Mouse (Mus musculus) stomach, postnatal 0 days (tissue): Measurements from ENCODE around the gene Dazap1. TPM values are rescaled to one million over a fixed set of nuclear protein-coding genes. Genes with fewer than 3 reads are reported as not detected.

Source experiments
- ATAC-seq: fragments of 200-750 bp; cut with Nextera tagmentation; 2 replicates; pipeline ENCODE4 v1.8.0; 2017; ENCODE audit not compliant: low FRiP score, low TSS enrichment
- DNase-seq: peaks from one replicate; pipeline ENCODE4 v3.0.0-alpha.2; 2016; ENCODE audit warnings: low spot score
- H3K27ac ChIP-seq: fragments of 300-500 bp; sonication (generic); replicated peaks from 2 replicates; pipeline ENCODE4 v1.5.1; 2014; ENCODE audit warnings: mild to moderate bottlenecking, control low read depth
- H3K27me3 ChIP-seq: fragments of 300-500 bp; sonication (generic); 2 replicates; pipeline ENCODE4 v1.6.1; 2014; ENCODE audit warnings: low read length; ENCODE audit not compliant: control insufficient read depth, insufficient read depth
- H3K36me3 ChIP-seq: fragments of 300-500 bp; sonication (generic); 2 replicates; pipeline ENCODE4 v1.6.1; 2014; ENCODE audit warnings: low read length, mixed read lengths; ENCODE audit not compliant: control insufficient read depth, insufficient read depth
- H3K4me1 ChIP-seq: fragments of 300-500 bp; sonication (generic); replicated peaks from 2 replicates; pipeline ENCODE4 v1.6.1; 2014; ENCODE audit warnings: antibody characterized with exemption; ENCODE audit not compliant: control insufficient read depth, insufficient read depth
- H3K4me2 ChIP-seq: fragments of 300-500 bp; sonication (generic); replicated peaks from 2 replicates; pipeline ENCODE4 v1.6.1; 2014; ENCODE audit warnings: low read depth, mild to moderate bottlenecking, control low read depth, moderate library complexity
- H3K4me3 ChIP-seq: fragments of 300-500 bp; sonication (generic); 2 replicates; pipeline ENCODE4 v1.5.1; 2014; ENCODE audit warnings: low read depth, low read length, control low read depth
- H3K9ac ChIP-seq: fragments of 300-500 bp; sonication (generic); 2 replicates; pipeline ENCODE4 v1.6.1; 2014; ENCODE audit warnings: mild to moderate bottlenecking, low read length, control low read depth, mixed read lengths
- H3K9me3 ChIP-seq: fragments of 300-500 bp; sonication (generic); 2 replicates; pipeline ENCODE4 v1.6.1; 2016; ENCODE audit warnings: low read length; ENCODE audit not compliant: control insufficient read depth
- CTCF ChIP-seq: IDR thresholded peaks from 2 replicates; pipeline ENCODE4 v1.5.1; 2016; ENCODE audit warnings: antibody characterized with exemption, low read depth, mild to moderate bottlenecking, moderate library complexity
- EP300 ChIP-seq: optimal IDR thresholded peaks from 2 replicates; pipeline ENCODE3; 2016; ENCODE audit warnings: antibody characterized with exemption
- WGBS: fragments of 180-500 bp; shearing (Covaris S2); extraction: QIAGEN DNeasy Blood & Tissue Kit; methylation state at CpG from one replicate; pipeline ENCODE4 v1.1.7; 2014; 5-methylcytosine and 5-hydroxymethylcytosine counted together
- microRNA-seq: library from miRNA; unstranded; fragments of <30 nt; microRNA quantifications from one replicate; pipeline ENCODE4, GENCODE M21; 2016
- polyA plus RNA-seq: library from polyadenylated mRNA; unstranded; fragments of >200 nt; fragmentation: Nextera tagmentation; extraction: Ambion mirVana; gene quantifications from 2 replicates; pipeline ENCODE4 v1.2.1, GENCODE M21; 2015

Dazap1 gene
- polyA plus RNA-seq, 1 experiment from 2014 or later: 27.4 TPM

DNA sequence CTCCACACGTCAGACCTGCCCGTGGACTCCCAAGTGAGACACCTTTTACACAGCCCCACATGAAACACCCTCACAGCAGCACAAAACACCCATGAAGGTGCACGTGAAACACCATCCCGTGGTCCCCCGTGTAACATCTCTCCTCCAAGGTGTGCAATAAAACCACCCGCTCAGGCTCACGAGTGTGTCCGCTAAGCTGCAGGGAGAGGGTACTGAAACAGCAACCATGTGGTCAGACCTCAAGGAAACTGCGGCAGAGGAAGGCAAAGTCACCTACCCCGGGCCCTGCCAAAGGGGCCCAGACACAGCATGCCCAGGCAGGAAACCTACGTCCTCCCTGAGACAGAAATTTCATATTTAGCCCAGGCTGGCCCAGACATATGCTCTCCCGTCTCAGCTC, 75.0 kb downstream of the Dazap1 start:
- H3K36me3 ChIP-seq: no peaks in the 10 kb centered on the region
- ATAC-seq: no peak
- no peak overlapping the region for H3K9ac ChIP-seq
- TF ChIP-seq CTCF (no peak), EP300 (no peak)
- no peaks in the 10 kb centered on the region for H3K9me3 ChIP-seq
- H3K4me1 ChIP-seq: no peaks in the 10 kb centered on the region
- 83% methylated on average over 12 of the region's 12 CpGs for WGBS
- peaks cover 2% of the 10 kb centered on the region; the same call in 1 of the 2 replicates for H3K27me3 ChIP-seq
- DNase-seq: no peak
- no peak overlapping the region for H3K27ac ChIP-seq
- H3K4me3 ChIP-seq: no peak overlapping the region
- H3K4me2 ChIP-seq: no peak overlapping the region

Small RNAs within 50 kb of the gene (microRNA-seq; reads per million reads assigned to microRNA genes)
- not detected for gene Mir6911

Other genes with a start within 250 kb of the Dazap1 start
- 2.0 TPM in 2 replicates for gene Arhgap45, start 244.8 kb upstream of the Dazap1 start, polyA plus RNA-seq
- 121 and 122 TPM in 2 replicates for gene Polr2e, start 221.7 kb upstream of the Dazap1 start, polyA plus RNA-seq
- 435 and 445 TPM in 2 replicates for gene Gpx4, start 214.3 kb upstream of the Dazap1 start, polyA plus RNA-seq
- 10.7 and 11.0 TPM in 2 replicates for gene Sbno2, start 155.9 kb upstream of the Dazap1 start, polyA plus RNA-seq
- 10.3 and 11.2 TPM in 2 replicates for gene Stk11, start 145.7 kb upstream of the Dazap1 start, polyA plus RNA-seq
- 679 and 705 TPM in 2 replicates for gene Atp5d, start 122.9 kb upstream of the Dazap1 start, polyA plus RNA-seq
- 4.2 and 4.3 TPM in 2 replicates for gene Cbarp, start 120.7 kb upstream of the Dazap1 start, polyA plus RNA-seq
- gene Midn, start 113.2 kb upstream of the Dazap1 start, polyA plus RNA-seq: 8.5 and 9.6 TPM in 2 replicates
- 237 and 244 TPM in 2 replicates for gene Cirbp, start 95.5 kb upstream of the Dazap1 start, polyA plus RNA-seq
- gene 1600002K03Rik, start 88.5 kb upstream of the Dazap1 start, polyA plus RNA-seq: 13.9 and 14.1 TPM in 2 replicates
- 6.5 and 7.2 TPM in 2 replicates for gene Efna2, start 82.0 kb upstream of the Dazap1 start, polyA plus RNA-seq
- gene Mum1, start 35.1 kb upstream of the Dazap1 start, polyA plus RNA-seq: 23.1 and 23.9 TPM in 2 replicates
- gene Ndufs7, start 12.4 kb upstream of the Dazap1 start, polyA plus RNA-seq: 400 and 403 TPM in 2 replicates
- 16.3 and 17.4 TPM in 2 replicates for gene Gamt, start 474 bp upstream of the Dazap1 start, polyA plus RNA-seq
- 766 and 821 TPM in 2 replicates for gene Rps15, start 31.0 kb downstream of the Dazap1 start, polyA plus RNA-seq
- 1.2 and 1.3 TPM in 2 replicates for gene Apc2, start 34.5 kb downstream of the Dazap1 start, polyA plus RNA-seq
- 50.3 and 51.2 TPM in 2 replicates for gene 2310011J03Rik, start 59.1 kb downstream of the Dazap1 start, polyA plus RNA-seq
- 2.2 and 2.3 TPM in 2 replicates for gene Pcsk4, start 68.0 kb downstream of the Dazap1 start, polyA plus RNA-seq
- 13.5 and 17.6 TPM in 2 replicates for gene Reep6, start 68.5 kb downstream of the Dazap1 start, polyA plus RNA-seq
- 12.2 and 12.8 TPM in 2 replicates for gene Adamtsl5, start 86.9 kb downstream of the Dazap1 start, polyA plus RNA-seq
- 0.07 TPM in 2 replicates for gene Plk5, start 95.0 kb downstream of the Dazap1 start, polyA plus RNA-seq
- 4.1 and 4.5 TPM in 2 replicates for gene Mex3d, start 126.2 kb downstream of the Dazap1 start, polyA plus RNA-seq
- 81.1 and 82.9 TPM in 2 replicates for gene Mbd3, start 138.1 kb downstream of the Dazap1 start, polyA plus RNA-seq
- 859 and 899 TPM in 2 replicates for gene Uqcr11, start 145.3 kb downstream of the Dazap1 start, polyA plus RNA-seq
- gene Tcf3, start 172.2 kb downstream of the Dazap1 start, polyA plus RNA-seq: 30.9 and 37.0 TPM in 2 replicates
- 0.01 and 0.02 TPM in 2 replicates for gene Onecut3, start 233.3 kb downstream of the Dazap1 start, polyA plus RNA-seq